Comparison of ENCODE assay signal across 13 mouse cellular contexts in the genomic region with DNA sequence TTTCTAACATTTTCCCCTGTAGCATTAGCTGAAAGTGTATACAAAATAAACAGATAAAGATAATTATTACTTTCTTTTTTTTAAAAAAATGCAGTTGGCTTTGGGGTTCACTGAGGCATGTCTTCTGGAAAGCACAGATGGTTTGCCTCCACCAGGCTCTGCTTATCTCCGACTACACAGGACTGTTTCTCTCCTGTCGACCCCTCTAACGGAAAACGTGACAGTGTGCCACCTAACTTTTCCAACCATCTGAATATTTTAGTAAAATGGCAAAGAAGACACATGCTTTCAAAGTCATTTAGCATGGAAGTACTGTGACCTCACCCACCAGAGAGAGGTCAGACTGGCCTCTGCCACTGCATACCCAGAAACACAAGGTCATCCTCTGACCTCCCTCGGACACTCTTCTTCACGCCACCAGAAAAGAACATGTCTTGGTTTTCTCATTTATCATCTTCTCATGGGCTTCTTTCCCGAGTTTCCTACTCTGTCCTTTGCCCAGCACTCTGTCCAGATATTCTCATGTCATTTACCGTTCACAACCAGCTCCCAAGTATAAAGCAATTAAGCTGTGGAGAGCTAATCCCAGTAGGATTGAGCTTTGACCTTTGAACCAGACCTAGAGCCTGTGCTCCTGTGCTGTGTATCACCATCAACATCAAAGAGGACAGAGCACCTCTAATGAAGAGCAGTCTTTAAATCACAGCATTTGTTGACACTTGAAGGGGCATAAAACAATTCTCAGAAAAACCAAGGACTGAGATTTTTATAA. TPM values are rescaled to one million over a fixed set of nuclear protein-coding genes. Genes with fewer than 3 reads are reported as not detected.
A peak's percentile ranks its signal among the peaks of the same experiment; 100 is the strongest.
DNase-seq lines count a peak whose midpoint lies in the region; ATAC-seq lines count a peak whose summit lies in the region.
"Had no signal": no experiment of that assay in that cellular context is flagged by ENCODE, and none has a peak within 500 bp of the region (broad histone marks: within the 10 kb centered on the region; RNA-seq: fewer than 3 reads in every experiment).

No protein-coding gene starts in this region.

- ATAC-seq in megakaryocyte, adult 5-6 weeks (ENCODE audit: poor library complexity, severe bottlenecking), result no peak
- peak; percentile 51; the same call in 1 of the 2 replicates for ATAC-seq in intestine, embryonic 16.5 days
- peak; percentile 48; the same call in 1 of the 2 replicates for ATAC-seq in liver, embryonic 12.5 days

- no peaks in the 10 kb centered on the region for H3K27me3 ChIP-seq in megakaryocyte, embryonic 14.5 days (replicated peaks)
- H3K27me3 ChIP-seq in intestine, embryonic 16.5 days (replicated peaks; ENCODE audit: control insufficient read depth, insufficient read depth, low read length), result no peaks in the 10 kb centered on the region
- H3K27me3 ChIP-seq in liver, embryonic 12.5 days (replicated peaks), result no peaks in the 10 kb centered on the region
- H3K27me3 ChIP-seq in hindbrain, embryonic 10.5 days (ENCODE audit: insufficient read depth, poor library complexity, severe bottlenecking), result no peaks in the 10 kb centered on the region

- peak; percentile 66 for DNase-seq in yolk sac, embryonic 10.5 days (ENCODE audit: low spot score)
- no peak for DNase-seq in hindbrain, embryonic 10.5 days (ENCODE audit: low spot score)
- no peak for DNase-seq in heart, adult 9 months (ENCODE audit: low spot score in 2 of 2)
- DNase-seq: adrenal gland, postnatal 25 days; cerebellum, adult 11 months; embryo, embryonic 11 days; right cerebral cortex, postnatal 14 days had no signal

- peaks cover 43% of the 10 kb centered on the region for H3K36me3 ChIP-seq in megakaryocyte, embryonic 14.5 days (replicated peaks; ENCODE audit: low read length)
- H3K36me3 ChIP-seq in intestine, embryonic 16.5 days (ENCODE audit: control insufficient read depth, insufficient read depth, low read length), result no peaks in the 10 kb centered on the region
- H3K36me3 ChIP-seq in liver, embryonic 12.5 days, result no peaks in the 10 kb centered on the region
- H3K36me3 ChIP-seq in hindbrain, embryonic 10.5 days, result no peaks in the 10 kb centered on the region

- peaks cover 100% of the 10 kb centered on the region for H3K4me1 ChIP-seq in megakaryocyte, embryonic 14.5 days
- peaks cover 68% of the 10 kb centered on the region for H3K4me1 ChIP-seq in intestine, embryonic 16.5 days (ENCODE audit: control insufficient read depth, insufficient read depth, low read length)
- H3K4me1 ChIP-seq in liver, embryonic 12.5 days, result peaks cover 97% of the 10 kb centered on the region
- H3K4me1 ChIP-seq in hindbrain, embryonic 10.5 days (replicated peaks), result 0 out of 2 replicates have a peak, but pooled peaks cover 15% of the 10 kb centered on the region

- no peaks in the 10 kb centered on the region for H3K9me3 ChIP-seq in megakaryocyte, embryonic 14.5 days
- H3K9me3 ChIP-seq in intestine, embryonic 16.5 days (ENCODE audit: control insufficient read depth, low read length), result no peaks in the 10 kb centered on the region
- no peaks in the 10 kb centered on the region for H3K9me3 ChIP-seq in liver, embryonic 12.5 days (replicated peaks)
- H3K9me3 ChIP-seq in hindbrain, embryonic 10.5 days, result no peaks in the 10 kb centered on the region

- peak overlapping the region; percentile 14; the same call in 1 of the 2 replicates for H3K4me2 ChIP-seq in intestine, embryonic 16.5 days (ENCODE audit: low read depth, low read length)
- peak overlapping the region; percentile 48 for H3K4me2 ChIP-seq in liver, embryonic 12.5 days

- H3K4me3 ChIP-seq in megakaryocyte, embryonic 14.5 days (replicated peaks), result peak overlapping the region; percentile 47
- H3K4me3 ChIP-seq in intestine, embryonic 16.5 days (ENCODE audit: low read length), result no peak overlapping the region
- H3K4me3 ChIP-seq in liver, embryonic 12.5 days, result no peak overlapping the region
- H3K4me3 ChIP-seq in hindbrain, embryonic 10.5 days, result no peak overlapping the region
- H3K4me3 ChIP-seq: erythroblast, embryonic 14.5 days; left cerebral cortex, adult 2 months had no signal

- WGBS in intestine, embryonic 16.5 days, result 55% methylated on average over 8 of the region's 8 CpGs
- 19% methylated on average over 8 of the region's 8 CpGs for WGBS in liver, embryonic 12.5 days (ENCODE audit: insufficient replicate concordance)
- 69% methylated on average over 8 of the region's 8 CpGs for WGBS in hindbrain, embryonic 10.5 days

- no peak overlapping the region for H3K9ac ChIP-seq in intestine, embryonic 16.5 days (ENCODE audit: low read depth, low read length)
- no peak overlapping the region for H3K9ac ChIP-seq in liver, embryonic 12.5 days

- H3K27ac ChIP-seq in intestine, embryonic 16.5 days (ENCODE audit: low read length), result peak overlapping the region; percentile 68
- peak overlapping the region; percentile 70 for H3K27ac ChIP-seq in liver, embryonic 12.5 days
- no peak overlapping the region for H3K27ac ChIP-seq in hindbrain, embryonic 10.5 days

RNA-seq across cellular contexts. Expression of a gene that starts 13.6 kb away (rescaled TPM):
- 6.1 TPM in 1 of 2 replicates, not detected in the other for polyA plus RNA-seq in megakaryocyte, embryonic 14.5 days (2012; ENCODE audit: insufficient read depth, low replicate concordance)
- 8.3 and 13.0 TPM in 2 replicates for total RNA-seq in megakaryocyte, adult 5-6 weeks (2015)
- total RNA-seq in megakaryocyte, adult 5-6 weeks (2017), result 20.8 and 28.9 TPM in 2 replicates
- polyA plus RNA-seq in intestine, embryonic 16.5 days (2015; fragmentation: Nextera tagmentation; extraction: Ambion mirVana), result 11.8 and 11.9 TPM in 2 replicates
- polyA plus RNA-seq in liver, embryonic 12.5 days (2016; fragmentation: Nextera tagmentation; extraction: Ambion mirVana), result 4.8 and 5.5 TPM in 2 replicates
- polyA plus RNA-seq in hindbrain, embryonic 10.5 days (2016; fragmentation: Nextera tagmentation; extraction: Ambion mirVana), result 1.2 and 2.1 TPM in 2 replicates
